Mouse (Mus musculus): Measurements from ENCODE around the gene Cnga1. TPM values are rescaled to one million over a fixed set of nuclear protein-coding genes. Genes with fewer than 3 reads are reported as not detected.

Gene Cnga1
- total RNA-seq, 2 experiments from 2014 or later, result not detected

DNA sequence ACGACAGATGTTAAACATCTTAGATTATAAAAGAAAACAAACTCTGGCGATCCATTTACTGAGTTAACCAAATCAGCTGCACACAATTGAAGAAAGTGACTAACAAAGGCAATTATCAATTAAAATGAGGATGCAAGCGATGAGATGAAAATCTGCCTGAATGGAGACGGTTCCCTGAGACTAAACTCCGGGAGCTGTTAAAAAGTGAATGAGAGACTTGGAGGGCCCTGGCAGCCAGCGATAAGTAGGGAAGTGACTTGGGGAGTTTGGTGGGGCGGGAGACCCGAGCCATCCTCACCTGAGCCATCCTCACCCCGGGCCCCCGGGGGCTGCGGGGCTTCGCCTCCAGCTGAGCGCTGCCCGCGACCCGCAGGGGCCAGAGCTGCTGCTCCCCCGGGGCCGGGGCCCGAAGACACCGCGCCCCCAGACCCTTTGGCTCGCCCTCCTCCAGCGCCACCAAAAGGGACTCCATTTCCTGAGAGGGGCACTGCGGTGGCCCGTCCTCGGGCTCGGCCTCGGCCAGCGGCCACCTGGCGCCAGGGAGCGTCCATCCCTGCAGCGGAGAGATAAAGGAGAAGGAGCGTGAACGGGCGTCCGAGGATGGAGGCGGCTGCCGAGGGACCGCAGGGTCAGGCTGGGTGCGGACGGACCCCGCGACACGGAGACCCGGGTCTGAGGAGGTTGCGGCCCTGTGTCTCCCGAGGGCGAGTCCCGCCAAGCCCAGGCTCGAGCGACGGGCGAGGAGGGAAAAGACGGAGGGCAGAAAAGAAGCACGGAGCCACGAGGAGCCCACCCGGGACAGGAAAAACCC is 85.2 kb downstream of the Cnga1 start:
- DNase-seq (ENCODE audit: low spot score in 2 of 2), result no peak

- DNase-seq (ENCODE audit: low spot score in 2 of 2), result no peak
Observed at GRCm38 (mm10) chr5:72556245-72556644, 87.8 kb downstream of the Cnga1 start.

Other genes with a start within 250 kb of the Cnga1 start
- under 1 TPM in 1 of 2 experiments, not detected in 1; 0.16 TPM for gene Corin, start 139.8 kb downstream of the Cnga1 start, total RNA-seq (2021)
- gene Nfxl1, start 84.6 kb downstream of the Cnga1 start, total RNA-seq (2021), result 10 to 100 TPM; 17.6 to 18.0 TPM
- gene Zar1, start 63.0 kb downstream of the Cnga1 start, total RNA-seq (2021), result 1 to 10 TPM in 1 of 2 experiments, under 1 TPM in 1; 0.66 to 1.8 TPM
- gene Gm5868, start 56.7 kb downstream of the Cnga1 start, total RNA-seq (2021), result 1 to 10 TPM; 1.9 to 2.2 TPM
- gene Nipal1, start 3.5 kb upstream of the Cnga1 start, total RNA-seq (2021), result not detected
- under 1 TPM in 1 of 2 experiments, not detected in 1; 0.11 TPM for gene Txk, start 108.5 kb upstream of the Cnga1 start, total RNA-seq (2021)
- 1 to 10 TPM; 2.1 to 2.4 TPM for gene Tec, start 224.2 kb upstream of the Cnga1 start, total RNA-seq (2021)